Comparison of ENCODE assay signal across 8 mouse cellular contexts in genomic region chr8:75213686-75214085, GRCm38 (mm10). TPM values are rescaled to one million over a fixed set of nuclear protein-coding genes. Genes with fewer than 3 reads are reported as not detected.
DNase-seq lines count a peak whose midpoint lies in the region; ATAC-seq and TF ChIP-seq lines count a peak whose summit lies in the region.

Rasd2 (plus strand) TSS chr8:75213944.

- WGBS in spleen, adult 2 months: 3% methylated on average over 41 of the region's 42 CpGs
- 3% methylated on average over 39 of the region's 42 CpGs for WGBS in hindbrain, embryonic 11.5 days
- 3% methylated on average over 42 of the region's 42 CpGs for WGBS in liver, embryonic 13.5 days (ENCODE audit: insufficient replicate concordance)

- peaks cover 11% of the 10 kb centered on the region for H3K27me3 ChIP-seq in spleen, adult 2 months (ENCODE audit: control insufficient read depth, insufficient read depth, low read length)
- H3K27me3 ChIP-seq in hindbrain, embryonic 11.5 days (ENCODE audit: control insufficient read depth, insufficient read depth, low read length): peaks cover 37% of the 10 kb centered on the region
- H3K27me3 ChIP-seq in liver, embryonic 13.5 days: peaks cover 65% of the 10 kb centered on the region

- DNase-seq in gastrocnemius, adult 2 months: peak; percentile 34
- DNase-seq in gastrocnemius, postnatal 36 days: no peak
- no peak for DNase-seq in spleen, adult 2 months (ENCODE audit: low read depth in 1 of 2, low spot score in 2 of 2)
- DNase-seq in spleen, postnatal 4 days (ENCODE audit: low spot score in 2 of 2): no peak
- no peak for DNase-seq in hindbrain, embryonic 11.5 days (ENCODE audit: low spot score)
- no peak for DNase-seq in liver, embryonic 13.5 days
- no peak for DNase-seq in MN1 (ENCODE audit: low spot score)

- H3K9ac ChIP-seq in hindbrain, embryonic 11.5 days (ENCODE audit: low read depth, low read length): peak within 1 kb of the TSS; percentile 42; the same call in 1 of the 2 replicates
- H3K9ac ChIP-seq in liver, embryonic 13.5 days: no peak within 1 kb of the TSS

- TF ChIP-seq CTCF in gastrocnemius, adult 2 months (IDR thresholded peaks at IDR 0.05): no peak
- TF ChIP-seq CTCF in spleen, adult 2 months (IDR thresholded peaks at IDR 0.05; ENCODE audit: extremely low read depth, insufficient read depth, insufficient read length, insufficient replicate concordance): no peak

- intact Hi-C loops in gastrocnemius, adult 2 months (cut with DNase I): no loop called here
- intact Hi-C loops in gastrocnemius, postnatal 36 days (cut with DNase I): no loop called here

- peak; percentile 22 for ATAC-seq in hindbrain, embryonic 11.5 days (ENCODE audit: low FRiP score)
- ATAC-seq in liver, embryonic 13.5 days (ENCODE audit: low read depth): no peak
- no peak for ATAC-seq in megakaryocyte-erythroid progenitor cell, adult 5-6 weeks (replicated peaks; ENCODE audit: low FRiP score, low TSS enrichment, poor library complexity, severe bottlenecking)

- H3K36me3 ChIP-seq in spleen, adult 2 months (ENCODE audit: control insufficient read depth, insufficient read depth, low read length): no peaks in the 10 kb centered on the region
- H3K36me3 ChIP-seq in hindbrain, embryonic 11.5 days (ENCODE audit: control insufficient read depth, insufficient read depth, low read length): no peaks in the 10 kb centered on the region
- no peaks in the 10 kb centered on the region for H3K36me3 ChIP-seq in liver, embryonic 13.5 days

- H3K4me3 ChIP-seq in gastrocnemius, adult 2 months: peak within 1 kb of the TSS; percentile 88
- H3K4me3 ChIP-seq in spleen, adult 2 months (ENCODE audit: extremely low read depth, insufficient read depth, insufficient read length): peak within 1 kb of the TSS; percentile 58
- H3K4me3 ChIP-seq in hindbrain, embryonic 11.5 days (ENCODE audit: low read depth, low read length): peak within 1 kb of the TSS; percentile 41
- peak within 1 kb of the TSS; percentile 50 for H3K4me3 ChIP-seq in liver, embryonic 13.5 days (replicated peaks)

- no peaks in the 10 kb centered on the region for H3K9me3 ChIP-seq in hindbrain, embryonic 11.5 days (ENCODE audit: control insufficient read depth, low read length)
- no peaks in the 10 kb centered on the region for H3K9me3 ChIP-seq in liver, embryonic 13.5 days (replicated peaks)

- H3K4me1 ChIP-seq in spleen, adult 2 months (ENCODE audit: control insufficient read depth, insufficient read depth, insufficient read length): peaks cover 12% of the 10 kb centered on the region; the same call in 1 of the 2 replicates
- H3K4me1 ChIP-seq in hindbrain, embryonic 11.5 days (replicated peaks; ENCODE audit: control insufficient read depth, insufficient read depth, low read length): peaks cover 5% of the 10 kb centered on the region; the same call in 1 of the 2 replicates
- H3K4me1 ChIP-seq in liver, embryonic 13.5 days (replicated peaks): peaks cover 13% of the 10 kb centered on the region

- TF ChIP-seq POLR2A in spleen, adult 2 months (IDR thresholded peaks at IDR 0.05; ENCODE audit: low read depth, low read length): no peak

- peak within 1 kb of the TSS; percentile 84 for H3K4me2 ChIP-seq in hindbrain, embryonic 11.5 days (replicated peaks; ENCODE audit: low read depth, low read length)
- H3K4me2 ChIP-seq in liver, embryonic 13.5 days: peak within 1 kb of the TSS; percentile 68

- peak within 1 kb of the TSS; percentile 84 for H3K27ac ChIP-seq in gastrocnemius, adult 2 months
- no peak within 1 kb of the TSS for H3K27ac ChIP-seq in spleen, adult 2 months (ENCODE audit: insufficient read depth, low read length)
- H3K27ac ChIP-seq in hindbrain, embryonic 11.5 days (ENCODE audit: low read depth, low read length): no peak within 1 kb of the TSS
- no peak within 1 kb of the TSS for H3K27ac ChIP-seq in liver, embryonic 13.5 days

RNA-seq across cellular contexts. Expression of gene Rasd2, which starts in this region (rescaled TPM):
- total RNA-seq in gastrocnemius, adult 2 months (2021): 10 to 100 TPM; 23.7 to 46.3 TPM
- total RNA-seq in gastrocnemius, postnatal 36 days (2021): 1 to 10 TPM; 4.4 to 5.3 TPM
- polyA plus RNA-seq in spleen, adult 2 months (2012; rRNA removed): 0.76 and 1.3 TPM in 2 replicates
- 0.19 and 0.32 TPM in 2 replicates for polyA plus RNA-seq in hindbrain, embryonic 11.5 days (2014; fragmentation: Nextera tagmentation; extraction: Ambion mirVana)
- polyA plus RNA-seq in liver, embryonic 13.5 days (2015; fragmentation: Nextera tagmentation; extraction: Ambion mirVana): not detected in 2 replicates
- total RNA-seq in megakaryocyte-erythroid progenitor cell, adult 5-6 weeks (2014; fragmentation: Nextera tagmentation): not detected in 2 replicates
- total RNA-seq in megakaryocyte-erythroid progenitor cell, adult 5-6 weeks (2017): not detected in 2 replicates

Comparison
In these comparisons a context has a peak if more than half of its experiments do, and no peak if none do; other contexts are left out.
1. RNA of gene Rasd2 (total RNA-seq): 23.7 to 46.3 TPM in gastrocnemius, adult 2 months and 4.4 to 5.3 TPM in gastrocnemius, postnatal 36 days; not detected in megakaryocyte-erythroid progenitor cell, adult 5-6 weeks; every median in the first group is over 4 times any median in the second.
2. Peak in ATAC-seq, H3K4me3 ChIP-seq, H3K9ac ChIP-seq and H3K4me2 ChIP-seq in hindbrain, embryonic 11.5 days; RNA of the gene not detected or under 1 TPM.
3. Peak in every context shown above with its lines, with median percentiles within 50 percentile points of each other: H3K4me3 ChIP-seq.